Mouse (Mus musculus): ENCODE data around the gene Rreb1.

Gene Rreb1

DNA sequence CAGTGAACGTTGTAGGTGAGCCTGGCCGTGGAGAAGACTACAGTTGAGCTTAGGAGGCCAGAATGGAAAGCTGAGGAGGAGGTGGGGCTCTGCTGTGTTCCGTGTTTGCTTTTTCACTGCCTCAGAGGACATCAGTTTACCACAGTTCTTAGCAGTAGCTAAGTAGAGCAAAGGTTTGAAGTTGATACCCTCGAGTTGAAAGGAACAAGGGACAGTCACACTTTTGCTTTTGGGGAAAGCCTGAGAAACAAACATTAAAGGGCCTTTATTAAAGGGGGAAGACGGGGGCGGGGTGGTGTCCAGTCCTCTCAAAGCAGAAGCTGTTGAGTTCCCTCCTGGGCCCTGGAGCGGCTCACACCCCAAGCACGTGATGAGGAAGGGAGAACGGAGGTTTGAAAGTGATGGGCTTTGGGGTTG is 1.1 kb downstream of the Rreb1 start:
- DNase-seq (ENCODE audit: low read depth, low spot score) = no peak

DNA sequence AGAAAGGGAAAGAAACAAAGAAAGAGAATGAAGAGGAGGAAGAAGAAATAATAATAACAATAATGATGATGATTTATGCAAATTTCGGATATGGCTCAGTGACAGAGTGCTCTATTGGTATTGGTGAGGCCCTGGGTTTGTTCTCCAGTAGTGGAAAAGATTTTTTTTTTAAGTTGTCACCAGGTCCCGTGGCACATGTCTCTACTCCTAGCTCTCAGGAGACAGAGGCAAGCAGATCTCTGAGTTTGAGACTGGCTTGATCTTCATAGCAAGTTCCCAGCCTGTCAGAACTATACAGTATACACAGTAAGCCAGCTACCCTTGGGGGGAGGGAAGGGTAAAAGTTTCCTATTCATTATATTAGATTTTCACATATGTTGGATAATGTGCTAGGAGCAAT is 3.4 kb downstream of the Rreb1 start:
- no peak for DNase-seq (ENCODE audit: low read depth, low spot score)

DNA sequence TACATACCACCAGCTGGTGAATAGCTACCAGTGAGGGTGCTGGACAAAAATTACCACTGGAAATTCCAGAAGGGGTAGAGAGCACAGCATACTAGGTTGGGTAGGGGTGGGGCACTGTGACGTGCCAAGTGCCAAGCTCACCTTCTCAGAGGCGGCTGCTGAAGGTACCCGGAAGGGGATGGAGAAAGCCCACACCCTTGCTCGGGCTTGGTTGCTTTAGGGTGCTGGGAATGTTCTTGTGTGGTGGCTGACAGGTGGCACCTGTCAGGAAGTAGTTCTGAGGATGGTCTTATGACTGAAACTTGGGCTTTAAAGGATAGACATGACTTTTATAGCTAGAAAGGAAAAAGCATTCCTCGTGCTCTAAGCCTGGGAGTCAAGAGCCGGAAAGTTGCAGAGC is 3.9 kb downstream of the Rreb1 start:
- no peak for DNase-seq (ENCODE audit: low read depth, low spot score)

DNA sequence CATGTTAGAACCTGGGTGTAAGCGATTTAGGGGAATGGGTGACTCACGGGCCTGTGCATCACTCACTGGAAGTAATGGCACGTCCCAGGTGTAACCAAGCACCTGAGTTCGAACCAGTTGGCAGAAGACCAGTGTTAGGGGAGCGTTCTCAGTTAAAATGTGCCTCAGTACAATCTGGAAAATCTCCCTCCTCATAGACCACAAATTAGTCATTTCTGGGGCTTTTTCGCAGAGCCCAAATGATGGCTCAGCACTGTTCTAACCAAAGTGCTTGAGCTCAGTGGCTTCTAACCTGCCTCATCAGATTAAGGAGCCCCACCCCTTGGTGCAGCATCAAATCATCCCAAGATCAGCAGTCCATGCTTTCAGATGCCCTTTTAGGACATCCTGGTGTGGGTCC is 5.5 kb downstream of the Rreb1 start:
- no peak for DNase-seq (ENCODE audit: low read depth, low spot score)

DNA sequence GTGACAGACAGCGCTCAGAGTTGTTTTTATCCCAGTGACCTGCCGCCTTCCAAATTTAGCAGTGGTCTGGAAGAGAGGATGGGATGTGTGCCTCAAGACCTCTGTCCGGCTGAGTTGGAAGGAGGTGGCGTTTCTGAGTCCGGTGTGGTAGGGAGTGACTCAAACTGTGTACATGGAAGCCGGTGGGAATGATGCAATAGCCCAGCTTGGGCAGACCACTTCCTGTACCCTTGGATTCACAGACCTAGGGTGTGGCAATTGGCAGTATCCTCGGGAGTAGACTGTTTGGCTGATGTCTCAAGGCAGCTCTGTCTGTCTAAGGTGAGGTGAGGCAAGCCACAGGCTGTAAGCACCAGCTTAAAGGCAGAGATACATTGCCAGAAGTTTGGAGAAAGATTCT is 6.0 kb downstream of the Rreb1 start:
- DNase-seq (ENCODE audit: low read depth, low spot score) = no peak

DNA sequence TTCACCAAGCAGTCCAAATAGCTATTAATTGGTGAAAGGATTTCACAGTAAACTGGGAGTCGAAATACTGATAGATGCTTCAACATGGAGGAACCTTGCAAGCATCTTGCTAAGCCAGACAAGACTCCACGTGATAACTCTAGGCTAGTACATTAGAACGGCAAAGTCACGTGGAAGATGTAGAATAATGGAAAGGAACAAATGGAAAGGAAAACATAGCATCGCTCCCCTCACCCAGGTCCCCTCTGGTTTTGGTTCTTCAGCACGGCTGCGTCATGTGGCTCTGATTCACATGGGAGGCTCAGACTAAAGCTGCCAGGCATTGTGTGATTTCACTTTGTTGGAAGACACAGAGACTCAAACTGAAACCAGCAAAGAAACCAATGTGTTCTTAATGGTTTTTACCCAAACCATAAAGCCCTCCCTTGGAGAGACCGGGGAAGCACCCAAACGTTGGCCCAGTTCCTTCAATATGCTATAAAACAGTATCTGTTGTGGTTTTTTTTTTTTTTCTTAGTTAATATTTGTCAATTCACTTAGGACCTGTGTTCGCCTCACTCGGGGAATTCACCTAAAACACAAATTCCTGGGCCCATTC is 14.6 kb downstream of the Rreb1 start:
- DNase-seq (ENCODE audit: low read depth, low spot score) = no peak

DNA sequence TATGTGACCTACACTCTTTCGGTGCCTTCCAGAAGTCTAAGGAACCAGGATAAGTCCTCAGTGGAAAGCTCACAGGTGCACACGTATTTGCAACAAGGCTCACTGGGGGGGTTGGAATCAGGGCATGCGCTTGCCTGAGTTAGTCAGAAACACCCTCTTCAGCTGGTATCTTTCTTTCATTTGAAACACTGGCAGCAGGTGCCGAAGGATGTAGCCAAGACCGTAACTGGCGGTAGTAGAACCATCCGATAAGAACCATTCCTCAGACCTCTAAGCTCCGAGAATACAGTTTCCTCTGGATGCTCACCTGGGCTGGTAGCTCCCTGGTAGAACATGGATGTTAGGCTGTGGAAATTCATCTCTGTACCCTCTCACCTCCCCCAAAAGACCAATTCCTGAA is 20.6 kb downstream of the Rreb1 start:
- no peak for DNase-seq (ENCODE audit: low read depth, low spot score)

DNA sequence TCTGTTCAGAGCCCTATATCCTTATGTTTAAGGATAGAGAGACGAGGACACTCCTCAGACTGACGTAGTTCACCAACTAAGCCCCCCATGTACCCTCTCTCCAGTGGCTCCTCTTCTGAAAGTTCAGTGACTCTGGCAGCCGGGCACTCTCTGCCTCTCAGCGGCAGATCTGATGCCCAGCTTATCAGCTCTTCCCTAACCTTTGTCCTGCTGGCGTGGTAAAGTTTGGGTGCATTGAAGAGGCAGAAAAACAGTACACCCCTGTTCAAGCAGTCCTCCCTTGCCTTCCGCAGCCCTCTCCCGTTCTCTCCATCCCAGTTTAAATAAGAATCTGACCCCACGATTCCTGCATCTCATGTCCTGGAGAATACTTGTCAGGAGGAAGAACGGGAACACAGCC is 21.2 kb downstream of the Rreb1 start:
- DNase-seq (ENCODE audit: low read depth, low spot score) = no peak

DNA sequence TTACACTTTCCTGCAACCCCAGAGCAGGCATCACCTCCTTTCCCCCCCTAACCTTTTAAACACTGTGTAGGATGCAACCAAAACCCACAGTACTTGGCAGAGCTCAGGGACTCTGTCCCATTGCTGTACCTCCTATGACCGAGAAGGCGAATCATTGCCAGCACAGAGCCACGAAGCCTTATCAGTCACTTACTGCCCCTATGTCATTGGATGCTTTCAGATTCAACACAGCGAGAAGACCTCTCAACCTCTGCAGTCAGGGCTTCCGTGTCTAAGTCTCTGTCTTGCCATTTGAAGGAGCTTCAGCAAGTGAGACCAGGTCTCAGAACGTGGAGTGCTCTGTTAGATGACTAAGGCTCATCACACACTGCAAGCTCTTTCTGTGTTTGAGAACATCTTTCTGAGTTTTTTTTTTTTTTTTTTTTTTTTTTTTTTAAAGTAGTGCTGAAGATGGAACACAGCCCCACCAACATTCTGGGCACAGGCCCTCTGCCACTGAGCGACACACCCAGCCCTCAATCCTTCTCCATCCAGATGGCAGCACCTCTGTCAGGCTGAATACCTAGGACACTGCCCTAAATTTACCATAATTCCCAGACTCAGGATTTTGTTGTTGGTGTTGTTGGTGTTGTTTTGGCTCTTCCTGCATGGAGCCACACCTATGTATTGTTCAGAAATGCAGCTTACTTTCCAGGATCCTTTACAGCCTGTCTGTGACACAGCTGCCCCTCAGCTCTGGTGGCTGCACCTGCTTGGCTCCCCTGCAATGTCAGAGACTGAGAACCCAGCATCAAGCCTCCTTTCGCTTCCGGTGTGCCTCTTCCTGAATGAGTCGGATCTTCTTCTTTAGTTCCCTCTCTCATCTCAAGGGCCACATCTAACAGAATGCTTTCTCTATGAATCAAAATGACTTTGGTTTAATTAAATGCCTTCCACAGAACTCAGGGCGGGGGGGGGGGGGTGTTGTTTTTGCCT is 23.2 kb downstream of the Rreb1 start:
- DNase-seq (ENCODE audit: low read depth, low spot score) = no peak

DNA sequence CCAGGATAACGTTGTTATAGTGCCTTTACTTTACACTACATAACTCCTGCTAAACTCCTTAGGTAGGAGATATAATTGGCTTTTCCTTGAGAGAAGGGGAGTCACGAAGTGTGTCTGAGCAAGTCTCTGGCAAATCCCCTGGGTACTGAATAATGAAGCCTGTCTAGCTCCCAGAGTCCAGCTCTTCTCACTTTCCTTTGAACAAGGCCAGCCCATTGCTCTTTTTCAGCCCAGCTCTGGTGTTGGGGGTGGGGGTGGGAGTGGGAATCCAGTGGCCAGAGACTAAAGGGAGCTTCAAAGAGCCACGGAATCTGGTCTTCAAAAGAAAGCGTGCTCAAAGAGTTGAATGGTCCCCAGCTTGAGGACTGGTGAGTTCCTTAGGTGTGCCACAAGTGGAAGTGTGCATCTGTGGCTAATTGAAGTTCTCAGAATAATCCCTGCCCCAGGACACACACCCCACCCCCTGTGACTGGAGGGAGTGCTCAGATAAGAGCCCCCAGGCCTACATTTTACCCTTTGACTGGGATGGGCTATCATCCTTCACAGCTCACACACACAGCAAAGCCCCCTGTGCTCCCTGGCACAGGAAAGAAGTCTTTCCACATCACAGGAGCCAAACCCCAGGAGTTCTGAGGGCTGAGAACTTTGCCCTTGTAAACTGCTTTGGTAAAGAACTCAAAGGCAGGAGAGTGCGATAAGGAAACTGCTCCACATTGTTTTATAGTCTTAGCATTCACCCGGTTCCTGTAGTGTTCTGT is 24.2 kb downstream of the Rreb1 start:
- no peak for DNase-seq (ENCODE audit: low read depth, low spot score)

DNA sequence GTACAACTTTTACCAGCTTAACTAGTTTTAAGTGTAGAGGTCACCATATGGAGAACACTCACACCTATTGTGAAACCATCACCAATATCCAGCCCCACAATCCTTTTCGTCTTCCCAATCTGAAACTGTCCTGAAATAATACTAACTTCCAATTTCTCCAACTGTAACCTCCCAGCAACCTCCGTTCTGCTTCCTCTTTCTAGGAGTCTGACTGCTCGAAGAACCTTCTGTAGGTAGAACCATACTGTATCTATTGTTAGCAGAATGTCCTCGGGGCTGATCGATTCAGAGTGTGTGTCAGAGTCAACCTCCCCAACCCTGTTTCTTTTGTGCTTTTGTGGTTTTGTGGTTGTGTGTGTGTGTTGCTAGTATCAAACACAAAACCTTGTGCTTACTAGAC is 25.0 kb downstream of the Rreb1 start:
- no peak for DNase-seq (ENCODE audit: low read depth, low spot score)

DNA sequence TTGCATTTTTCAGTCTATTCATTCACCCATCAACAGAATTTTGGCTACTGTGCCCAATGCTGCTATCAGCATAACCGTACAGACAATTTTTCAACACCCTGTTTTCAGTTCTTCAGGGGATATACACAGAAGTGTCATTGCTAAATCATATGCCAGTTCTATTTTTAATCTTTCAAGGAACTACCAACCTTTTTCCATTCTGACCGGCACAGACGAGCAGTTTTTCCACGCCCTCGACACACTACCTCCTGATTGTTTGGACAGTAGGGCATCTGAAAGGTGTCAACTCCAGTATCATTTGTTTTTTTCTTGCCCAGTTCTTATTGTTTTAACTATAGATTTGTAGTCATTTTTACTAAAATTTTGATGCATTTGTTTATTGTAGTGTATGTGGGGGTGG is 25.8 kb downstream of the Rreb1 start:
- DNase-seq (ENCODE audit: low read depth, low spot score) = no peak

DNA sequence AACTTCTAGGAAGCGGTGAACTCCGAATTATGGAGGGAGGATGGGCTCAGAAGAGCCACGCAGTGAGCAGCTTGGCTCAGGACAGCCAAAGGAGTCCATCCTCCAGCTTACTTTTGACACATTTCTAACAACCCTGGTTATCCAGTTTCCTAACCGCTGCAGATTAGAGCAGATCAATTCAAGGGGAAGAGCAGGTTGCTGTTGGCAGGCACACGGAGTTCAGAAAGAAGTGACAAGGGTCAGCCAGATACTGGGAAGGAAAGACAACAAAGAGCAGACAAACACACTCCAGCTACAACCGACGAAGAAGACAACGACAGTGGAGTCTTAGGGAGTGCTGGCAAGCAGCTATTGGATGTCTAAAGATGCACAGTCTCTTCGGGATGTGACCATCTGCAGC is 36.8 kb downstream of the Rreb1 start:
- no peak for DNase-seq (ENCODE audit: low read depth, low spot score)

DNA sequence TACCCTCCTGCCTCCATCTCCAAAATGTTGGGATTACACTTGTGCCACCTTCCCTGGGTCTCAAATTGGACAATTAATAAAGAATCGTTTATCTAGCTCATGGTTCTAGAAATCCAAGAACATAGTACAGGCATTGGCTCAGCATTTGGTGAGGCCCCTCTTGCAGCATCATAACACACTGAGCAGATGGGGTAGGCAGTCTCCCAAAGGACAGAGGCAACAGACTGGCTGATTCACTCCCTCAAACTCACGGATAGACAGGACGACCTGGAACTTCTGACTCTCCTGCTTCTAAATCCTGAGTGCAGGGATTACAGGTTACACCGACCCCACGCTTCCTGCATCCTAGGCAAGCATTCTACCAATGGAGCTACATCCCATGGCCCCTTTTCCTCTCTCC is 38.5 kb downstream of the Rreb1 start:
- DNase-seq (ENCODE audit: low read depth, low spot score) = no peak

DNA sequence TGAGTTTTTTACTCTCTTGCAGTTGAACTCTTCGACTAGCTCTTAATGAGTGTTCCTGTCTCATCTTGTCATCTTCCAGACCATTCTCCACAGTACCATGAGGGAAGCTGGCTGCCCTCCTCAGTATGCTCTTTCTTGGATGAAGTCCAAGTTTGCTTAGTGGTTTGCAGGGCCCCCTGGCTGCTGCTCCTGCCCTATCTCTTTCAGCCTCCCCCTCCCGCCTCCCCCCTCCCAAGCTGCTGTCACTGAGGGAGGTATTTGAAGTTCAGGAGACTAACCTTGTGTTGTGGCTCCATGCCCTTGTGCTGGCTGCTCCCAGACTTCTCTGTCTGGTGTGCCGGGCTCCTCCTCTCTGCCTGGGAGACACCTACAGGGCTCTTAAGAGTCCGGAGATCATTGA is 43.2 kb downstream of the Rreb1 start:
- no peak for DNase-seq (ENCODE audit: low read depth, low spot score)

DNA sequence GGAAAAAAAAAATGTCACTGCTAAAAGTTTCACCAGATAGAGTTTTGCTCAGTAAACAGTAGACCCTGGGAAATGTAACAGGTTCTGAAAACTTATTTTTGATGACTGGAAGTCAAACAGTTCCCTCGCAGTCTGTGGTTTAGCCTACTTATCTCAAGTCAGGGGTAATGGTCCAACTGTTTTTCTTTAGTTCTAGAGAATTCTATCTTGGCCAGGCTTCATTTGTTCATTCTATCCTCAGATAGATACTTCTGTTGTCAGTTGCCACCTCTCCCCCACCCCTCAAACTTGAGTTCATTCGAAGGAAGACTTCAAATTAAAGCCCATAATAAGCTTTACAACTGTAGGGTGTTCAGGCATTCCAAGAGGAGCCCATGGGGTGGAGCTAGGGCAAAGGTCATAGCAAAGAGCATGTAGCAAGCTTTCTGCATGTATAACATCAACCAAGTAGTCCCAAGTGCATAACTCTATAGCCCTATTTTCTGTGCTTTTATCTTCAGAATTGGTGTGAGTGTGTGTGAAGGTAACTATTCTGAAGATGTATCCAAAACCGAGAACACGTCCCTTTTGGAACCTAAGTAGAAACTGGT is 46.2 kb downstream of the Rreb1 start:
- no peak for DNase-seq (ENCODE audit: low read depth, low spot score)

DNA sequence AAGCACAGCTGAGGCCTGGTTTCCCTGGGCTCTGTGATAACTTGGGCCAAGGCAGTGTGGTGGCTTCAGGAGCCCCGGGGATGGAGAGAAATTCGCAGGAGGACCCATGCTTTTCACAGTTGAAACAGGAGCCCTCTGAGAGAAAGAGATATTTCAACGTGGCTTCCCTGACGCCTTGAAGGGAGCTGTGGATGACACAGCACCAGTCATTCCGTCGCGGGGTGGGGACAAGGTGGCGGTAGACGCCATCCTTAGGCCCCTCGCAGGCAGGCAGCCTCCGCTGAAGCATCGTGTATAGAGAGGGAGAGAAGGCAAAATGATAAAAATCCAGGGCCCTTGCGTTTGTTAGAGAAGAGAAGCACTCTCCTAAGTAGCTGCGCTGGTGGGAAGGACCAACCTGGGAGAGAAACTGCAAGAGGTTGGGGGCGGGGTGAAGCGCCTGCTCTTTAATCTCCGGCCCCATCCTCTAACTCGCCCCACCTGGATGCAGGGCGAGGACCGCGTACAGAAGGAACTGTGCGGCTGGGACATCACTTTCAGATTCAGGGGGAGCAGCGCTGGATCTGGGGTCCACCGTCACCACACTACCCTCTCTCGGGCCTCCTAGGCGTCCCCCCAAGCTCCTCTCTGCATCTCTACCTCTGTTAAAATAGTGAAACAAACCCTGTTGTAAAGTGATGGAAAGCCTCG is 46.9 kb downstream of the Rreb1 start:
- DNase-seq (ENCODE audit: low read depth, low spot score) = no peak

DNA sequence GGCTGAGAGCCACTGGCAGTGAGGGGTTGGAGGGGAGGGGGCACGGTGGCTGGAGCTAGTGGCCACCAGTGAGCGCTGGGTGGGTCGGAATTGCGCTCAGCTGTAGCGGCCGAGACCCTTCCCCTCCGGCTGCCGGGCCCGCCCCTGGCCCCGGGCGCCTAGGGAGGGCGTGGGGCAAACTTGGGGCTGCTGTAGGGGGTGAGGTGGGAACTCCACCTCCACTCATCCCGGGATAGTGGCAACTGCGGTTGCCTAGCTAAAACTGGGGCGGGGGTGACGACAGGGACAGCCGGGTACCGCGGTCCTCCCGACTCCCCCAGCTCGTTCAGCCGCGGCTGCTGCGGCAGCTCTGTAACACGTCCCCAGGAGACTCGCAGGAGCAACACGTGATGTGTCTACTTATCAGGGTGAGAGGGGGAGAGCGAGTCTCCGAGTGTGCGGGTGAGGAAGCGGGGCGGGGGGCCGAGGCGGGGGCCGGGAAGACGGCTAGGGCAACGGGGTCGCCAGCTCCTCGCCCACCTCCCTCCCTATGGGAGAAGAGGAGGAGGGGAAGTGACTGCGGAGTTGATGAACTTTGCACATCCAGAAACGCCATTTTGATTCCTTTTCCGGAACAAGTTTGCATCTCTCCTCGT is 47.6 kb downstream of the Rreb1 start:
- DNase-seq (ENCODE audit: low read depth, low spot score) = peak; percentile 50

DNA sequence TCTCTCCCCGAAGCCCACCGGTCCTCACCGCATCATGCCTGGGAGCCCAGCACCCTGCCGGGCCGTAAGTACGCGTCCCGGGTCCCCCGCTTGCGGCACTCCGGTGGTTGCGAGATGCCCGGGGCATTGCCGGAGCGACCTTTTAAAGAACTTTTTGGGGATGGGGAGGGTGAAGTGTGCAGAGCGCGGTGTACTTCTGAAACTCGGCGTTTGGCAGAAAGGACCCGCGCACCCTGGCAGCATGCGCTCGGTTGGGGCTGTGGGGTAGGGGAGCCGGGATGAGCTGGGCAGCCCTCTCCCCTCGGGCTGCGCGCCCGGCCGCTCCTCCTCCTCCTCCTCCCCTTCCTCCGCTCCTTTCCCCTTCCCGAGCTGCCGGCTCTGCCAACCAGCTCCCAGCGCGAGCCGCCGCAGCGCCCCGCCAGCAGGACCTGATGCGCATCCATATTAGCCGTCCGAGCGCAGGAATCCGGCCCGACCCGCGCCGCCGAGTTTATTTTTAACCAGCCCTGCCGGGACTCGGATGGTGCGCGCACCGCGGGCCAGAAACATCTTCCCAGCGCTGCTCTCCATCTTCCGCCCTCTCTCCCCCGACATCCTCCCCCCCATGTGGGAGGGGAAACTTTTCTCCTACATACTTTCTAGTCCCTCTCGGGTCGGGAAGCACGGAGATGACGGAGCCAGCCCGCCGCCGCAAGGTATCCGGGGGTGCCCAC is 48.2 kb downstream of the Rreb1 start:
- peak; percentile 49 for DNase-seq (ENCODE audit: low read depth, low spot score)

DNA sequence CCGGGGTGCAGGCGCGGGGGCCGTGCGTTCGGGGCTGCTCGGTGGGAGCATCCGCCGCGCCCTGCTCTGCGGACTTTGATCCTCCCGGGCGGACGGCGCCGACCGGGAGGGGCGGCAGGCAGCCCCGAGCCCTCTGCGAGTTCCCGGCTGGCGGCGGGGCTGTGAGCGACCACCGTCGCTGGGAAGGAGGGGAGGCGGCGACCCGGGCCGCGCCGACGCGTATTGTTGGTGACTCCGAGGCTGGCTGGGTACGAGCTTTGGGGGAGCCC is 48.7 kb downstream of the Rreb1 start:
- DNase-seq (ENCODE audit: low read depth, low spot score) = no peak

Measured in embryo, embryonic 11.5 days (tissue).